Mouse (Mus musculus) frontal cortex, adult (tissue): ENCODE measurements around the gene Skint6.

Experiments
- ATAC-seq: cut with Nextera tagmentation; 2 replicates; pipeline ENCODE4 v1.9.2; 2017; ENCODE audit warnings: mild to moderate bottlenecking, moderate library complexity, mixed read lengths; ENCODE audit not compliant: low TSS enrichment

The Skint6 gene

DNA sequence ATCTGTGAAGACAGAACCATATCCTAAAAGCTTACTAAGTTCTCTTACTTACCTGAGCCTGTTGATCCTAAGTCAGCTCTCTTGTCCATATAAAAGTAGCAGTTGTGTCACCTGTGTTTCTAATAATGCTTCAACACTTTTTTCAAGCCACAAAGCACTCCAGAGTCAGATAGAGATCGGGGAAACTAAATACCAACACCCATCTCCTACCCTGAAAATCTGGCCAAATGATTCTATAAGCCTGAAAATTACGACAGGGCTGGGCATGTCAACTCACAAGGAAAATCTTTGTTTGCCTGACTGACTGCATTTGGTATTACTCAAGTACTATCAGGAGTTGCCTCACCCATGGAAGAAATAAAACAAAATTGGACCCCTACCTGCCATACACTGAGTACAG is at the start of gene Skint6:
Gene Skint6 (minus strand): TSS at position 101 of the 400 bp plus-strand sequence.
- no peak for ATAC-seq

DNA sequence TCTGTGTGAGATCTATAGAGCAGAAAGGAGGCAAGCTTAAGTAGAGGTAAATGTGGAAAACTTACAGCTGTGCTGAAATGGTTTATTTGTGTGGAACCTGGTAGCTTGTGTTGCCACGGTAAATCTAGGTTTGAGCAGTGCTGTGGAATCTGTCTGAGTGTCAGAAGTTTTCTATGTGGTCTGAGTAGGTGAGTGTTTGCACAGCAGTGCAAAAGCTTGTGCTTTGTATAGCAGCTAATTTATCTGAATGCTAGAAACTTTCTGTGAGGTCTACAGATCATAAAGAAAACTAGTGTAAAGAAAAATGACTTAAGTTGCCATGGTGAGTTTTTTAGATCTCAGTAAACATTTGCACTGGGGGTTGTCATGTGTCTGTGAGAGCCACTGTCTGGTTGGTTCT is 34.1 kb upstream of the Skint6 start:
- ATAC-seq: no peak

DNA sequence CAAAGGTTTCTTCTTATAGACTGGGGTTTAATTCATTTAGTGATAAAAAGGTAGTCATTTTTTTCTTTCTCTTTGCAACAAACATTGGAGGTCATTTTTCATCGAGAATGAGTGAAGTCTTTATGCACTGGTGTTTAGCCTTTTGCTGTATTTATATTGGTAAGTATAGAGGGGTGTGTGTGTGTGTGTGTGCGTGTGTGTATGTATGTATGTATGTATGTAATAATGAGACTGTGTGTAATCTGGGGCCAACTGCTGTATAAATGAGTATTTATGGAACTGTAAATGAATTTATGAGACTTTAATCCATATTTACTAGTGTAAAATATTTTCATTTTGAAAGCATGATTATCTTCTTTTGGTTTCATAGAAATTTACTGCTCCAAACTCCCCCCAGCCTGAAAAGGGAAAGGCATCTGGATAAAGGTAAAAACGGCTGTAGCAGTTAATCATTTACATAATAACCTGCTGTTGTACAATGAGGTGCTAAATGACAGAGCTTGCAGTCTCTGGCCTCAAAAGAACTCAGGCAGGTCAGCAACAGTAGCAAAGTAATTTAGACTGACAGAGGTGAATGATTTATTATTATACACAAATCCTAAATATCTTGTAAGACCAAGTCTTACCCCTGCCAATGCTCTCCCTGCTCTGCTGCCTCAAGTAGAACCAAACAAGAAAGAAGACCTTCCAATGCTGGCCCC is 15.2 kb upstream of the Skint6 start:
- ATAC-seq: no peak

DNA sequence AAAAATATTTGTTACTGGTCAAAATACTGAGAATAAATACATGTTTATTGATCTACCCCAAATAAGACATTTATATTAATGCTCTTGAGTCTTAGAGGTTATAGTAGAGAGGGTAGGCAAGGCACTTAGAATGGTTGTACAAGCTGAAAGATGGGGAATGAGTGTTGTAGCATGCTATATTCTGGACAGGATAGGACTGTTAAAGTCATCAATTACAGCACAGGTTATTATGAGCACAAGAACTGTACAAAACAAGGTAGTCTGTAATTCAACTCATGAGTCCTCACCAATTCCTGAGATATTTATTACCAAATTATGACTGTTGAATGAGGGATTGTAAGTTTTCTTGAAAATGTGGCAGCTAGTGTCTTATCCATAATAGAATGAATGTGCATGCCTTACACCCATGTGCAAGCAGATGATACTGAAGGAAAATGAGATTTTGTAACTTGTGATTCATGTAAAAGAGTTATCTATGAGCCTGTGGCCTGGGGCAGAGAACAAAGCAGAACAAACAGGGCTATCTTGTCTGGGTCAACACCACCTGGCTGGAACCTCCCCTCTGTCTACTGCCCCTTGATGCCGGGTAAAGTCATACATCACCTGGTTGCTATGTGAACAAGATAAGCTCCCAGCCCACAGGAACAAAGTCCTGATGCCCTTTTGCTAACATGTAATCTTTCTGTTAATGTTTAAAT is 23.3 kb downstream of the Skint6 start:
- ATAC-seq: no peak

DNA sequence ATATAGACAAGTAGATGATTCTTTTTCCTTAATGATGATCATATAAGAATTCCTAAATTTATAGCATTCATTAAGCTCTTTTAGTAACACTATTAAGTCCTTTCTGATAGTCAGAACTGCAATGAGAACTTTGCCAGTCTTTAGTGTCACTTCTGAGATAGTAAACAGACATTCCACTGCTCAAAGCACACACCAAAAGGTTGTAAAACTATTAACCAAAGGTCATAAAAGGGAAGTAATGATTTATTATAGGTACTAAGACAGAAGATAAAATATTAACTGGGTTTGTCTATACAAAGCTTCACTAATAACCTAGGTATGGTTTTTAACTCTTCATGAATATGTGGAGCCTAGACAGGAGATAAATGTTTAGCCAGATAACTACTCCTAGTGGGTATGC is 41.0 kb downstream of the Skint6 start:
- ATAC-seq: no peak

DNA sequence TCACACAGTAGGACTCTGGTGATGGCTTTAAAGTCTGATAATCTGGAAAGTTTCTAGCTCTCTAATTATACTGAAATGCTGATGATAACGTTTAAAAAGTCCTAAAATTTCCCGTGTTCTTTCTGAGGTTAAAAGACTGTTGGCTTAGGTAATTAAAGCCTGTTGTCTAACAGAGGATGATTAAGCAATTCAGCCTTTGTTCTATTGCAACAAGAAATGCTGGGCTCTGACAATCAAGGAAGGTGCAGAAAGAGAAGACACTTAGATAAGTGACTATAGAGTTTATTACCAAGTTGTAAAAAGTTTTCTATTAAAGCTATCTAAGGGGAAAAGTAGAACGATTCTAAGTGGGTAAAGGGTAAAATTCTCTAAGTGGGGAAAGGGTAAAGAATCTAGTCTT is 219.2 kb downstream of the Skint6 start:
- ATAC-seq: no peak

DNA sequence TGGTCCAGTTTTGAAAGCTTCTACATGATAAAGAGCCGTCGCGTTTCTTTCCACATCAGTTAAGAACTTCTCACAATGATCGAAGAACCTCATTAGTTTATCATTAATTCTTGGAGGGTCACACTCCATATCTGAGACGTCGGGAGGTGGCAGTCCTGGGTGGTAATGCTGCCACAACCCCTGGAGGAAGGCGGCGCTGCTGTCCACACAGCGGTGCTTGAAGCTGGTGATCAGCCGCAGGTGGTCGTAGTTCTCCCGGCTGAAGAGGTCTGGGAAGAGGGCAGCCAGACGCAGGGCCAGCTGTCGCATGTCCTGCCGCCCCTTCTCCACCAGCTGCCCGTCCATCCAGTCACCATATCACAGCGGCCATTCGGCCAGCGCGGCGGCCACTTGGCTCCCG is 307.6 kb downstream of the Skint6 start:
- peak; percentile 77 for ATAC-seq

DNA sequence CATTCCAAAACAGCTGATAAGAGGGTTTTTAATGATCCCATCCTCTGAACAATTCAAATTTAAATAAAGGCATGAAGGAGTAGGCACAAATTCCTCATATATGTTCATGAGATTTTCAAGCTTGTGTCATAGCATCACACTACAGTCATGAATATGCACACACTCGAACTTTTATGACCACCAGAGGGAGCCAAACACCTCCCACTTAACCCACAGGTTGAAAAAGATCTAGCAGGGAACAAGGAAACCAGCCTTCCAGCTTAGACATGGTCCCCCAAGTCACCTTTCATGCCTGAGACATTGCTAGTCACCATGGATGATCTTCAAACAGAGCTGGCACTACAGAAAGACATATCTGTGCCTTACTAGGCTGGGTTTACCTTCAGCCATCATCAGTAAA is 496.1 kb downstream of the Skint6 start:
- no peak for ATAC-seq

DNA sequence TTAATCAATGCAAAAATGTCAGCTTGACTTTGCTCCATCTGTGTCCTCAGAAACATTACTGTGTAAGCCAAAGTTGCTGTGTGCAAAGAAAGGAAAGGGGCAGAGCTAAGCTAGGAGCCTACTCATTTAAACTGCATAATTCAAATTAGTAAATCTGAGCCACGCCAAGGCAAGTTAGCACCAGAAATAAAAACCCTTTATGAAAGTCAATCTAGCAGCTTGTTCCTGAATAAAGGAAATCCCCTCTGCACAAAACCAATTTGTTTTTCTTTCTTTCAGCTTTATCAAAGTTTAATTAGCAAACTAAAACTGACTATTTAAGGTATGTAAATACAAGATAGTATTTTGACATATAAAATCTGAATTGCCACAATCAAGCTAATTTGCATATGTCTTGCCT is 512.0 kb downstream of the Skint6 start, which contains the start of gene Skint10:
Gene Skint10 (minus strand): TSS at position 101 of the 400 bp plus-strand sequence.
- ATAC-seq: no peak
